Mouse (Mus musculus): Measurements from ENCODE around the gene Gtpbp3. TPM values are rescaled to one million over a fixed set of nuclear protein-coding genes. Genes with fewer than 3 reads are reported as not detected.
"Not testable (repeated sequence)": the region's sequence is repeated elsewhere in the genome, so short reads cannot be mapped to it uniquely, and the experiment has no call there.

The Gtpbp3 gene
- polyA plus RNA-seq, 1 experiment from 2014 or later: 15.3 TPM

- no peaks in the 10 kb centered on the region for H3K36me3 ChIP-seq
- H3K27ac ChIP-seq: no peak overlapping the region
- WGBS: 29% methylated on average over 3 of the region's 3 CpGs
- H3K9ac ChIP-seq: no peak overlapping the region
- no peak overlapping the region for H3K4me2 ChIP-seq (replicated peaks)
- ATAC-seq (ENCODE audit: low FRiP score): no peak
- no peak overlapping the region for H3K4me3 ChIP-seq
- peaks cover 16% of the 10 kb centered on the region for H3K4me1 ChIP-seq
- H3K27me3 ChIP-seq: peaks cover 56% of the 10 kb centered on the region
- H3K9me3 ChIP-seq (replicated peaks): no peaks in the 10 kb centered on the region
Observed at GRCm38 (mm10) chr8:71527162-71527870, 39.4 kb downstream of the Gtpbp3 start.

- no peak overlapping the region for H3K4me2 ChIP-seq (replicated peaks)
- no peak overlapping the region for H3K27ac ChIP-seq
- no peak overlapping the region for H3K4me3 ChIP-seq
- no peak overlapping the region for H3K9ac ChIP-seq
- ATAC-seq (ENCODE audit: low FRiP score): no peak
- peaks cover 16% of the 10 kb centered on the region for H3K4me1 ChIP-seq
- 82% methylated on average over 11 of the region's 11 CpGs for WGBS
- peaks cover 53% of the 10 kb centered on the region for H3K27me3 ChIP-seq
- H3K9me3 ChIP-seq (replicated peaks): no peaks in the 10 kb centered on the region
- no peaks in the 10 kb centered on the region for H3K36me3 ChIP-seq
Observed at GRCm38 (mm10) chr8:71528362-71529073, 40.6 kb downstream of the Gtpbp3 start.

GRCm38 (mm10) chr8:71530735-71531467, 43.0 kb downstream of the Gtpbp3 start:
- not testable (repeated sequence) for H3K36me3 ChIP-seq; H3K9me3 ChIP-seq (replicated peaks); H3K4me3 ChIP-seq; H3K4me2 ChIP-seq (replicated peaks); H3K27ac ChIP-seq; H3K4me1 ChIP-seq; H3K9ac ChIP-seq; ATAC-seq (ENCODE audit: low FRiP score)
- H3K27me3 ChIP-seq: peaks cover 34% of the 10 kb centered on the region
- WGBS: 74% methylated on average over 6 of the region's 12 CpGs

DNA sequence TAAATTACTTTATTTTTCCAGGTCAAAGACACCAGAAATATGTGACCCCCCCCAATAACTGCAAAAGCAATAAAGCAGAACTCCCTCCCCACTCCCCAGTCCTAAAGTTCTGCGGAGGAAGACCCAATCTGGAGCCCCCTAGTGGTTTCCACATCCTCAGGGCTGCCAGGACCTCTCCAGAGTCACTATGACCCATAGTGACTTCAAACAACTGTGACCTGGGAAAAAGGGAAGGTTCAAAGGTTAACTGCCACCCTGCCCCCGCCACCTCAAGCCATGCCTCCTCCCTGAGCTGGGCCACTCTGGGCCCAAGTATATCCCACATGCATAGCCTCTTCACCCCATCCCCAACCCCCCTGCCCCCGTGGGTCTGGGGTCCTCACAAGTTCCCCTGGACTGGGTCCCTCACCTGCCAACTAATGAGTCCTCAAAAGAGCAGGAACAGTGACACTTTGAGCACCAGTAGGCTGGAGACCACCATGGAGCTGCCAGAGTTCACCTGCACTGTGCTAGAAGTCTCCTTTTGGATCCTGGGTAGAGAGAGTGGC, 46.4 kb downstream of the Gtpbp3 start:
- Histone ChIP-seq H3K9me3 (replicated peaks) (no peaks in the 10 kb centered on the region), H3K9ac (no peak overlapping the region), H3K27me3 (peaks cover 35% of the 10 kb centered on the region), H3K4me3 (no peak overlapping the region), H3K36me3 (no peaks in the 10 kb centered on the region), H3K27ac (no peak overlapping the region), H3K4me2 (replicated peaks) (no peak overlapping the region), H3K4me1 (peaks cover 7% of the 10 kb centered on the region; the same call in 1 of the 2 replicates)
- 35% methylated on average over 3 of the region's 3 CpGs for WGBS
- ATAC-seq (ENCODE audit: low FRiP score): no peak

- H3K27me3 ChIP-seq: peaks cover 40% of the 10 kb centered on the region
Observed at GRCm38 (mm10) chr8:71535663-71536062, 47.8 kb downstream of the Gtpbp3 start.

DNA sequence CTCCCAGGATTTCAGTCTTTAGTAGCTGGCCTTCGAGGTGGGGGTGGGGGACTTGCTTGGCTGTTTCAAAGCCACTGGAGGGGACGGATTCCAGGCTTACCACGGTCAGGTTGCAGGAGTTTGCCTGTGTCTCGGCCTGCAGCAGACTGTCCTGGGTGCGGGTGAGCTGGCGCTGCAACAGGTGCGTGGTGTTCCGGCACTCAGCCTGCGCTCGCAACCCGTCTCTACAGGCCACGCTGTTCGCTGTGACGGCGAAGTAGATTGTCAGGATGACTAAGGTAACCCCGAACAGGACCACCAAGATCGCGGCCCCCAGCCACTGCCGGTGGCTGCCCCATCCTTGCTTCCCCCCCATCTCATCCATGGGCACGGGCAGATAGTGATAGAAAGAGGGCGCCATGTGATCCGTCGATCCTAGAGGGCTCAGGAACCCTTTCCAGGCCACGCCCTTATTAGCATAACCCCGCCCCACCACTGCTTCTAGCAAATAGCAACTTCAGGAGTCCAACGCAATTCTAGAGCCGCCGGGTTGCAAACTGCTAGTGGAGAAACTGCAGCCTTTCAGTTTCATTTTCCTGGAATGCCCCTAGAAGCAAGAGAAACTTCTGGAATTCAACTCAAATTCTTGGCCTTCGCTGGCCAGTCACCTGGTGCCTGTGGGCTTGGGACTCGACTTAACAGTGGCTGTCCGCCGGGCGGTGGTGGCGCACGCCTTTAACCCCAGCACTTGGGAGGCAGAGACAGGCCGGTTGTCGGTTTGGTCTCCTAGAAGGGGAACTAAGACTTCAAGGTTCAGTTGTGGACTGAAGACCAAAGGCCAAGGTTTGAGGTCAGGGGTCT, 49.3 kb downstream of the Gtpbp3 start, which contains the start of gene Bst2:
Gene Bst2 (minus strand): TSS at position 429 of the 840 bp plus-strand sequence.
- H3K4me3 ChIP-seq: peak within 1 kb of the TSS; percentile 26
- H3K9me3 ChIP-seq (replicated peaks): no peaks in the 10 kb centered on the region
- H3K4me1 ChIP-seq: peaks cover 7% of the 10 kb centered on the region; the same call in 1 of the 2 replicates
- WGBS: 3% methylated on average over 37 of the region's 37 CpGs
- peak within 1 kb of the TSS; percentile 51 for H3K4me2 ChIP-seq (replicated peaks)
- no peak within 1 kb of the TSS for H3K9ac ChIP-seq
- no peak within 1 kb of the TSS for H3K27ac ChIP-seq
- H3K36me3 ChIP-seq: no peaks in the 10 kb centered on the region
- no peak for ATAC-seq (ENCODE audit: low FRiP score)
- peaks cover 40% of the 10 kb centered on the region for H3K27me3 ChIP-seq

More at GRCm38 (mm10) chr8:71535663-71536062, 47.8 kb downstream of the Gtpbp3 start:
- Histone ChIP-seq H3K4me2 (replicated peaks) (no peak overlapping the region), H3K9ac (no peak overlapping the region), H3K4me3 (no peak overlapping the region), H3K27ac (no peak overlapping the region), H3K9me3 (replicated peaks) (no peaks in the 10 kb centered on the region), H3K36me3 (no peaks in the 10 kb centered on the region), H3K4me1 (peaks cover 7% of the 10 kb centered on the region; the same call in 1 of the 2 replicates)
- 58% methylated on average over 5 of the region's 5 CpGs for WGBS
- ATAC-seq (ENCODE audit: low FRiP score): no peak

DNA sequence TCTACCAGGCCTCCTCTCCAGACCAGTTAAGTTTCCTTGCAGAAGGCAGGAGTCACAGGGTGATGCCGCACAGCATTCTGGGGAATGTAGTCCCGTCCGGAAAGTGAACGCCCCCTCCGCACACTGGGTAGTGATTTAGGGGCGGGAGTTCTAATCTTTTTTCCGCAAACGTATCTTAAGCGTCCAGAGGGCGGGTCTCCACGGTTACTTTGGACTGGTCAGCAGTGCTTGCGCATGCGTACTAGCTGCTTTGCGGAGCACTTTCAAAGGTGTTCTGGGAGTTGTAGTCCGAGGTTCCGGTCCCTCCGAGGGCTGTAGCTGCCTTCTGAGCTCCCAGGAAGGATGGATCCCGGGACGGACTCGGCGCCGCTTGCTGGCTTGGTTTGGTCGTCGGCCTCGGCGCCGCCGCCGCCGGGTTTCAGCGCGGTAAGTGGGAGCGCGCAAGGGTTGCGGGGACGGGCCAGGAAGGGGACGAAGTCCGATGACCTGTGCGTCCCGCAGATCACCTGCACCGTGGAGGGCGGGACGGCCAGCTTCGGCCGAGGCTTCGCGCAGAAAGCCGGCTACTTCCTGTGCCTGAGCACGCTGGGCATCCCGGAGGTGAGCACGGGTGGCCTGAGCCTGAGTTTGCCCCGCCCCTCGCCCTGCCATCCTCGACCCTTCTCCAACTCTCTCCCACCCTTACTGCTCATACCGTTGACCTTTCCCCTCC, 54.9 kb downstream of the Gtpbp3 start, which contains the start of gene Mvb12a:
Gene Mvb12a (plus strand): TSS at position 291 of the 712 bp plus-strand sequence.
- Histone ChIP-seq H3K27me3 (peaks cover 16% of the 10 kb centered on the region), H3K4me3 (peak within 1 kb of the TSS; percentile 85), H3K9me3 (replicated peaks) (no peaks in the 10 kb centered on the region), H3K27ac (no peak within 1 kb of the TSS), H3K9ac (peak within 1 kb of the TSS; percentile 87), H3K4me1 (peaks cover 8% of the 10 kb centered on the region), H3K4me2 (replicated peaks) (peak within 1 kb of the TSS; percentile 90), H3K36me3 (peaks cover 26% of the 10 kb centered on the region)
- ATAC-seq (ENCODE audit: low FRiP score): peak; percentile 95
- WGBS: under 1% methylated on average over 44 of the region's 55 CpGs

DNA sequence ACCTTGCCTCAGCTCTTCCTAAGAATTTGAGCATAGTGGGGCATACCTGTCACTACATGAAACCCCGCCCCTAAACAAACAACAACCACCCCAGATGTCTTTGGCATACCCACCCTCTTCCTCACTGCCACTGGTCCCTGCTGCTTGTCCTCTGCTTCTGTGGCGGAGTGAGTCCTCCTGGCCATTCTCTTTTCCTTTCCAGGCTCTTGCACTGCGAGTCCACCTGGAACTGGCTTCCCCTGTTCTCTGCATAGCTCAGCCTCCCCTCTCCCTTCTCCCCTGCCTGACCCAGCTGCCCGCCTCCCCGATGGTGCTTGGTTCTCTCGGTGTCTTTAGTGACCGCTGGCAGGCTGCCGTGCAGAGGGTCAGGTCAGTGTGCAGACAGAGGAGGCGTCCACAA, 55.9 kb downstream of the Gtpbp3 start:
- peak overlapping the region; percentile 87; the same call in 1 of the 2 replicates for H3K9ac ChIP-seq
- H3K4me3 ChIP-seq: peak overlapping the region; percentile 85
- peaks cover 8% of the 10 kb centered on the region for H3K4me1 ChIP-seq
- WGBS: 88% methylated on average over 9 of the region's 9 CpGs
- H3K4me2 ChIP-seq (replicated peaks): peak overlapping the region; percentile 90
- H3K9me3 ChIP-seq (replicated peaks): no peaks in the 10 kb centered on the region
- peaks cover 35% of the 10 kb centered on the region for H3K36me3 ChIP-seq
- no peak for ATAC-seq (ENCODE audit: low FRiP score)
- peaks cover 7% of the 10 kb centered on the region for H3K27me3 ChIP-seq
- no peak overlapping the region for H3K27ac ChIP-seq

DNA sequence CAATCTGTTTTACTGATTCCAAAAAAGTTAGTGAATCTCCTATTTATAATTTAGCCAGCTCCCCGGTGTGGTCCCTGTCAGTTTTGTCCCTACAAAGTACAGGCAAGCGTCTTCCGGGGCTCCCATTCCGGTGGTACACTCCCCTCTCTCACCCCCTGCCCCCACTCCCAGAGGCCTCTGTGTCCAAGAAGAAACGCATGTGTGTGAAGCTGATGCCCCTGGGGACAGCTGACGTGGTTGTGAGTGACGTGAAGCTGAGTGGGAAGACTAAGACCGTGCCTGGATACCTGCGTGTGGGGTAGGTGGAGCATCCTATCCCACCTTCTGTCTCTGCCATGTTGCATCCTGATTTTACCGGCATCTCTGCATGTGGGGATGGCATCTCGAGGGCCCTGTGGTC, 57.1 kb downstream of the Gtpbp3 start:
- WGBS: 92% methylated on average over 11 of the region's 11 CpGs
- no peak overlapping the region for H3K4me3 ChIP-seq
- no peak overlapping the region for H3K9ac ChIP-seq
- peaks cover 35% of the 10 kb centered on the region for H3K36me3 ChIP-seq
- peaks cover 8% of the 10 kb centered on the region for H3K4me1 ChIP-seq
- no peak overlapping the region for H3K4me2 ChIP-seq (replicated peaks)
- H3K27ac ChIP-seq: no peak overlapping the region
- ATAC-seq (ENCODE audit: low FRiP score): no peak
- peaks cover under 1% of the 10 kb centered on the region; the same call in 1 of the 2 replicates for H3K27me3 ChIP-seq
- H3K9me3 ChIP-seq (replicated peaks): no peaks in the 10 kb centered on the region

DNA sequence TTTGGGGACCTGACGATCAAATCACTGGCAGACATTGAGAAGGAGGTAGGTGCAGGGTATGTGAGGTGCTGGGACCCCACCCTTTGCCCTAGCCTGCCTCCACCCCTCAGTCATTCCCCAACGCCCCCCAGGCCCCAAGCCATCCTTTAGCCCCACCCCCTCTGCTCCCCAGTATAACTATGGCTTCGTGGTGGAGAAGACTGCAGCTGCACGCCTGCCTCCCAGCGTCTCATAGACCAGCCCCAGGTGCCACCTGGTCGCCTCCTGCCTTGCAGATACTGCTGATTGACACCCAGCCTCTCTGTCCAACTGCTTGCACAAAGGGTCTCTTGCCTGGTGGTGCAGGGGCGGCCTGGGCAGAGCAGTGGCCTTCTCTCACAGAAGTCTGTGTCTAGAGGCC, 59.7 kb downstream of the Gtpbp3 start:
- H3K9ac ChIP-seq: no peak overlapping the region
- no peak for ATAC-seq (ENCODE audit: low FRiP score)
- no peak overlapping the region for H3K4me3 ChIP-seq
- WGBS: 87% methylated on average over 7 of the region's 7 CpGs
- H3K27ac ChIP-seq: no peak overlapping the region
- H3K27me3 ChIP-seq: no peaks in the 10 kb centered on the region
- peaks cover 8% of the 10 kb centered on the region for H3K4me1 ChIP-seq
- H3K4me2 ChIP-seq (replicated peaks): no peak overlapping the region
- peaks cover 35% of the 10 kb centered on the region for H3K36me3 ChIP-seq
- H3K9me3 ChIP-seq (replicated peaks): no peaks in the 10 kb centered on the region

All from hindbrain, embryonic 12.5 days (tissue).